Mouse (Mus musculus) intestine, embryonic 16.5 days (tissue): ENCODE measurements around the gene Ncbp2. TPM values are rescaled to one million over a fixed set of nuclear protein-coding genes. Genes with fewer than 3 reads are reported as not detected.
"Not testable (repeated sequence)": the region's sequence is repeated elsewhere in the genome, so short reads cannot be mapped to it uniquely, and the experiment has no call there.

Source experiments
- ATAC-seq: fragments of 200-750 bp; cut with Nextera tagmentation; 2 replicates; pipeline ENCODE4 v1.8.0; 2017; ENCODE audit warnings: moderate TSS enrichment, moderate library complexity
- H3K27ac ChIP-seq: fragments of 300-500 bp; sonication (generic); 2 replicates; pipeline ENCODE4 v1.5.1; 2014; ENCODE audit warnings: mild to moderate bottlenecking, low read length
- H3K27me3 ChIP-seq: fragments of 300-500 bp; sonication (generic); replicated peaks from 2 replicates; pipeline ENCODE4 v1.6.1; 2014; ENCODE audit warnings: low read length, control low read depth, mixed read lengths; ENCODE audit not compliant: control insufficient read depth, insufficient read depth
- H3K36me3 ChIP-seq: fragments of 300-500 bp; sonication (generic); 2 replicates; pipeline ENCODE4 v1.6.1; 2014; ENCODE audit warnings: low read length, control low read depth; ENCODE audit not compliant: control insufficient read depth, insufficient read depth
- H3K4me1 ChIP-seq: fragments of 300-500 bp; sonication (generic); 2 replicates; pipeline ENCODE4 v1.6.1; 2014; ENCODE audit warnings: low read length, control low read depth, mixed read lengths; ENCODE audit not compliant: control insufficient read depth, insufficient read depth
- H3K4me2 ChIP-seq: fragments of 300-500 bp; sonication (generic); 2 replicates; pipeline ENCODE4 v1.6.1; 2014; ENCODE audit warnings: low read depth, low read length, control low read depth
- H3K4me3 ChIP-seq: fragments of 300-500 bp; sonication (generic); 2 replicates; pipeline ENCODE4 v1.5.1; 2014; ENCODE audit warnings: mild to moderate bottlenecking, low read length
- H3K9ac ChIP-seq: fragments of 300-500 bp; sonication (generic); 2 replicates; pipeline ENCODE4 v1.6.1; 2014; ENCODE audit warnings: low read depth, low read length
- H3K9me3 ChIP-seq: fragments of 300-500 bp; sonication (generic); 2 replicates; pipeline ENCODE4 v1.6.1; 2016; ENCODE audit warnings: low read length, control low read depth; ENCODE audit not compliant: control insufficient read depth
- WGBS: fragments of 180-500 bp; shearing (Covaris S2); extraction: QIAGEN DNeasy Blood & Tissue Kit; methylation state at CpG from one replicate; pipeline ENCODE4 v1.1.7; 2014; 5-methylcytosine and 5-hydroxymethylcytosine counted together
- polyA plus RNA-seq: library from polyadenylated mRNA; unstranded; fragments of >200 nt; fragmentation: Nextera tagmentation; extraction: Ambion mirVana; gene quantifications from 2 replicates; pipeline ENCODE4 v1.2.1, GENCODE M21; 2015

Ncbp2 gene
- polyA plus RNA-seq, 1 experiment from 2014 or later = 72.2 TPM

DNA sequence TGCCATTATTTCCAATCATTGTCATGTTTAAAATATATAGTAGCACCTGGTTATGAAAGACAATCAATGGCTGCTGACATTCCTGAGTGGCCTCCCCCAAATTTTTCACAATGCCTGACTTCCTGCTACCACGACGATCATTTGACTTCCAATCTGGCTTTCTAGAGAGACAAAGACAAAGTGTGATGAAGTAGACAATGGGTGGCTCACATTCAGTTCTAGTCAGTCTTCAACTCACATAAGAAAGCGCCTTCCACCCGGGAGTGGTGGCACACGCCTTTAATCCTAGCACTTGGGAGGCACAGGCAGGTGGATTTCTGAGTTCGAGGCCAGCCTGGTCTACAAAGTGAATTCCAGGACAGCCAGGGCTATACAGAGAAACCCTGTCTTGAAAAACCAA lies 2.3 kb upstream of the Ncbp2 start:
- H3K27ac ChIP-seq, H3K9me3 ChIP-seq: not testable (repeated sequence)
- WGBS = 86% methylated on average over 6 of the region's 6 CpGs

DNA sequence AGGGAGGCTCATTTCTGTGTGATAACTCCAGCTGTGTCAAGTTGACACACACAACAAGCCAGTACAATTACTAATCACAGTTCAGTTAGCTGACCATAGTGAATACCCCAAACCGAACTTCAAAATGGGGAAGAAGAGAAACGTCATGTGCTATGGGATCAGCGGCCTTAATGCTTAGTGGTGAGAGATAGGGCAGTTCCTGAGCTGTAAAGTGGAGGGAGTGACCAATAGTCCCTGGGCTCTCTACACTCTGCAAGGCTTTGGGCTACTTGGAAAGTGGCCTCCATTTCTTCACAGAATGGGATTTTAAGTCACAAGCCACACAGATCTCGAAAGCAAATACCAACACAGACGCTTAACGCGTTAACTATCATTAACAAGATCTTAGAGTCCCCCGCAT lies 980 bp upstream of the Ncbp2 start:
- Histone ChIP-seq H3K9me3 (no peaks in the 10 kb centered on the region), H3K36me3 (no peaks in the 10 kb centered on the region), H3K27me3 (no peaks in the 10 kb centered on the region), H3K4me2 (peak overlapping the region; percentile 81), H3K9ac (peak overlapping the region; percentile 97), H3K4me3 (peak overlapping the region; percentile 89), H3K27ac (peak overlapping the region; percentile 96; the same call in 1 of the 2 replicates), H3K4me1 (peaks cover 19% of the 10 kb centered on the region)
- WGBS = 24% methylated on average over 8 of the region's 8 CpGs
- no peak for ATAC-seq

More for the DNA sequence above, 2.3 kb upstream of the Ncbp2 start:
- Histone ChIP-seq H3K4me1 (peaks cover 19% of the 10 kb centered on the region), H3K4me2 (peak overlapping the region; percentile 81; the same call in 1 of the 2 replicates)
- ATAC-seq, H3K27me3 ChIP-seq, H3K9ac ChIP-seq, H3K4me3 ChIP-seq, H3K36me3 ChIP-seq: not testable (repeated sequence)

DNA sequence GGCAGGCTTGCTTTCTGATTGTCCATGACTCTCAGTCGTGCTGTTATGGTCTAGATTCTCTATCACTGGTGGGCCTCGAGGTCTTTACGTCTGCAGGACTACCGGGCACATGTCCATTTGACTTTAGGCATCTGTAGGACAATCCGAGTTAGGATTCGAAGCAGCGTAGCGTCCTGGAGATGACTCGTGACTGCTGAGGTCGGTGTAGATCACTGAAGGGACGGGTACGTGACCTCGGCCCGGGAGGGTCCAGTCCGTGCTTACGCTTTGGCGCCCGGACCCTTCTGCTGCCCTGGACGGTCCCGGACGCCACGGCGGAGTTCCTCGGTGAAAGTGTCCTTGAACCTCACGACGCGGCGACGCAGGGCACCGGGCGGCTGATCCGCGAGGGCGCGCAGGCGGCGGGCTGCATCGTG lies 404 bp upstream of the Ncbp2 start:
- peak; percentile 68 for ATAC-seq

DNA sequence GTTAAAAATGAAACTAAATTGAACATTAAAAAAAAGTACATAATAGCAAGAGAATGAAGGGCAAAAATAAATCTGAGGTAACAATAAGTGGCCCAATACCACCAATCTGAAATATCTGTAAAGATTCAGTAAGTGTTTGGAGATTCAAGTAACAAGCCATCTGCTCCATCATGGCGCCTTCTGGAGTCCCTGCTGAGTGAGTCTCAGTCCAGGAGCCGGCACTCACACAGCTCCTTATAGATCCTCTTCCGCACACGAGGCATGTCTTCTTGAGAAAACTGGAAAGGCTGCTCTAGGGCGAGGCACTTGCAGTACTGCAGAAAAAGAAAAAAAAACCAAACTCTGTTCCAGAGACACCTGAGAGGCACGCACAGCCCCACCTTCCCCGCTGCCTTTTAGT lies 14.9 kb downstream of the Ncbp2 start:
- WGBS = 88% methylated on average over 7 of the region's 7 CpGs
- H3K9me3 ChIP-seq = no peaks in the 10 kb centered on the region
- ATAC-seq = no peak
- H3K4me2 ChIP-seq = no peak overlapping the region
- H3K4me3 ChIP-seq = no peak overlapping the region
- H3K36me3 ChIP-seq = peaks cover 8% of the 10 kb centered on the region
- no peak overlapping the region for H3K9ac ChIP-seq
- no peaks in the 10 kb centered on the region for H3K27me3 ChIP-seq
- H3K4me1 ChIP-seq = no peaks in the 10 kb centered on the region
- H3K27ac ChIP-seq = no peak overlapping the region

More for the DNA sequence above, 404 bp upstream of the Ncbp2 start:
- Histone ChIP-seq H3K9me3 (no peaks in the 10 kb centered on the region), H3K4me2 (peak overlapping the region; percentile 81), H3K4me1 (peaks cover 19% of the 10 kb centered on the region), H3K27ac (peak overlapping the region; percentile 96), H3K36me3 (no peaks in the 10 kb centered on the region), H3K27me3 (no peaks in the 10 kb centered on the region), H3K9ac (peak overlapping the region; percentile 97), H3K4me3 (peak overlapping the region; percentile 89)
- WGBS = 0% methylated on average over 38 of the region's 38 CpGs

DNA sequence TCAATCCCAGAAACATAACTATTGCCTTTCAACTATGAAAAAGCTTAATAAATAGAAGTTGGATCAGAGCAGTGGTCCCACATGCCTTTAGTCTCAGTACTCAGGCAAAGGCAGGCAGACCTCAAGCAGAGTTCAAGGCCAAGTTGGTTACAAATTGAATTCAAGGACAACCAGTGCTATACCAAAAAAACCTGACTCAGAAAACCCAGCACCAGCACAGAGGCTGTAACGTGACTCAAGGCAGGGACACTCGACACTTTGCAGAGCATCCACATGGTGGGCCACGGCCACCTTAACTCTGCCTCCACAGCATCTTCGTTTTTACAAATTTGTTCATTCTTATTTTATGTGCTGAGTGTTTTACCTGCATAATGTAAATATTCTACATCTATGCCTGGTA lies 26.9 kb downstream of the Ncbp2 start:
- no peaks in the 10 kb centered on the region for H3K4me1 ChIP-seq
- H3K4me3 ChIP-seq = no peak overlapping the region
- no peaks in the 10 kb centered on the region for H3K9me3 ChIP-seq
- 94% methylated on average over 4 of the region's 4 CpGs for WGBS
- H3K36me3 ChIP-seq = peaks cover 7% of the 10 kb centered on the region; the same call in 1 of the 2 replicates
- no peak overlapping the region for H3K9ac ChIP-seq
- no peak overlapping the region for H3K4me2 ChIP-seq
- no peak overlapping the region for H3K27ac ChIP-seq
- no peak for ATAC-seq
- H3K27me3 ChIP-seq = no peaks in the 10 kb centered on the region

DNA sequence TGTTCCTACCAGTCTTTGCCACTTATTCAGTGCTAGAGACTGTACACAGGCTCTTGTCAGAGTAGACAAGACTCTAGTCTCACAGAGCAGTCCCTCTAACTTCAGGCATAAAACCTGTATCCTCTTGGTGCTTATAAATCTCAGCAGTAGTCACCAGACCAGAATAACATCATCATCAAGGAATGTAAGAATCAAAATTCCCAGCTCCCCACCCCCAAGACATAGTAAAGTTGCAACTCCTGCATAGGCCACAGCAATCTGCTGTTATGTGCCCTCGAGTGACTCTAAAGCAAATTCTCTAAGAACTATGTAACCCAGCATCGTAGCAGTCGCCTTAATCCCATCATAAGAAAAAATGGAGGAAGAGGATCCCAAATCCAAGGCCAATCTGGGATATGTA lies 31.2 kb downstream of the Ncbp2 start:
- Histone ChIP-seq H3K4me3 (no peak overlapping the region), H3K36me3 (peaks cover 3% of the 10 kb centered on the region; the same call in 1 of the 2 replicates), H3K4me1 (no peaks in the 10 kb centered on the region), H3K9ac (no peak overlapping the region), H3K4me2 (no peak overlapping the region), H3K27me3 (no peaks in the 10 kb centered on the region), H3K9me3 (no peaks in the 10 kb centered on the region), H3K27ac (no peak overlapping the region)
- no peak for ATAC-seq
- WGBS = 87% methylated on average over 3 of the region's 3 CpGs

DNA sequence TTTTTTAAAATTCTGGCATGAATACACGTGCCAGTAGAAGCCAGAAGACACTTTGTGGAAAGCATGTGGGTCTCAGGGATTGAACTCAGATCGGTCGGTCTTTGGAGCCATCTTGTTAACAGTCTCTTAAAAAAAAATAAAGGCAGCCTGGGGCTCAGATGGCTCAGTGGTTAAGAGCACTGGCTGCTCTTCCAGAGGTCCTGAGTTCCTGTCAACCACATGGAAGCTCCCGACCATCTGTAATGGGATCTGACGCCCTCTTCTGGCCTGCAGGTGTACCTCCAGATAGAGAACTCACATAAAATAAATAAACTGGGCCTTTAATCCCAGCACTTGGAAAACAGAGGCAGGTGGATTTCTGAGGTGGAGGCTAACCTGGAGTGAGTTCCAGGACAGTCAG lies 32.6 kb downstream of the Ncbp2 start:
- 78% methylated on average over 5 of the region's 5 CpGs for WGBS
- H3K9ac ChIP-seq = no peak overlapping the region
- H3K36me3 ChIP-seq = no peaks in the 10 kb centered on the region
- no peak overlapping the region for H3K4me3 ChIP-seq
- no peaks in the 10 kb centered on the region for H3K4me1 ChIP-seq
- no peaks in the 10 kb centered on the region for H3K9me3 ChIP-seq
- no peak for ATAC-seq
- H3K27me3 ChIP-seq = no peaks in the 10 kb centered on the region
- no peak overlapping the region for H3K27ac ChIP-seq
- H3K4me2 ChIP-seq = no peak overlapping the region

DNA sequence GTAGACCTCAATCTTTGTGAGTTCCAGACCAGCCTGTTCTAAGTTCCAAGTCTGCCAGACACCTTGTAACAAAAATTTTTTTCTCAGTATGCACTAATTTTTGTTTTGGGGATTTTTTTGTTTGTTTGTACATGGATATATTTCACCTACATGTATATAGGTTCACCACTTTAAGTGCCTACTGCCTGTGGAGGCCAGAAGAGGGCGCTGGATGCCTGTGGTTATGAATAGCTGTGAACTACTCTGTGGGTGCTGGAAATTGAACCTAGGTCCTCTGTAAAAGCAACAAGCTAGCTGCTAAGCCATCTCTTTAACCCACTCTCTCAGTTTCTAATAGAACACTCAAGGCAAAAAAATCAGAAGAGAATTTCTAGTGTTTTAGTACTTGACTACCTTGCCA lies 43.7 kb downstream of the Ncbp2 start:
- WGBS = 43% methylated on average over 1 of the region's 1 CpGs
- no peaks in the 10 kb centered on the region for H3K27me3 ChIP-seq
- no peaks in the 10 kb centered on the region for H3K9me3 ChIP-seq
- H3K4me2 ChIP-seq = no peak overlapping the region
- ATAC-seq = no peak
- no peaks in the 10 kb centered on the region for H3K4me1 ChIP-seq
- no peaks in the 10 kb centered on the region; the same call in 1 of the 2 replicates for H3K36me3 ChIP-seq
- H3K9ac ChIP-seq = no peak overlapping the region
- no peak overlapping the region for H3K4me3 ChIP-seq
- no peak overlapping the region for H3K27ac ChIP-seq

DNA sequence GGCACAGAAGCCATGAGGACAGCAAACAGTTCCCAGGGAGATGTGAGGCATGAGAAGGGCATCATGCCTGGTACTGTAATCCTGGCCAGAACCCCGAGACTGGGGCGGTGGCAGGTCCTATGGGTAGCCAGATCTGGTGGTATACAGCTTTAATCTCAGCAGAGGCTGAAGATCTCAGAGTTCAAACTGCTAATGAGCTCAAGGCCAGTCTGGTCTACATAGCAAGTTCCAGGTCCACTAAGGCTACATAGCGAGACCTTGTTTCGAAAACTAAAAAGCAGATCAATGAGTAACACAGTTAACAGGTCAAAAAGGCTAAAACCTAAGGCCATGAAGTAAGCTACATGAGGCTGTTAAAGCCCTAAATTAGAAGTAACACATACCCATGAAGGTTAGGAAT lies 44.9 kb downstream of the Ncbp2 start:
- Histone ChIP-seq H3K9ac (no peak overlapping the region), H3K36me3 (no peaks in the 10 kb centered on the region; the same call in 1 of the 2 replicates), H3K27me3 (no peaks in the 10 kb centered on the region), H3K27ac (no peak overlapping the region), H3K4me2 (no peak overlapping the region), H3K4me3 (no peak overlapping the region), H3K4me1 (no peaks in the 10 kb centered on the region), H3K9me3 (no peaks in the 10 kb centered on the region)
- WGBS = 97% methylated on average over 4 of the region's 4 CpGs
- ATAC-seq = no peak

DNA sequence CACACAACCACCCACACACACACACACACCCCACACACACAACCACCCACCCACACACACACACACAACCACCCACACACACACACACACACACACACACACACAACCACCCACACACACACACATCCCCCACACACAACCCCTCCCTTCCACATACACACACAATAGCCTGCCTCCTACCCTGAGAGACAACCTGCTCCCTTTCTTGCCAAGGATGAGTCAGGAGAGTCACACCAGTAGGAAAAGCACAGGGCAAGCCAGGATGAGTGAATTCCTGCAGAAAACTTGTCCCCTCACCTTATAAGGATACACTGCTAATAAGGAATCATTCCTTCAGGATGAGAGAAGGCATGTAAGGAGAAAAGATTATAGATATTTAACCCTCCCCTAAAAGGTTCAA lies 45.6 kb downstream of the Ncbp2 start:
- no peak for ATAC-seq

More for the DNA sequence above, 45.6 kb downstream of the Ncbp2 start:
- Histone ChIP-seq H3K9ac (no peak overlapping the region), H3K4me1 (peaks cover 3% of the 10 kb centered on the region; the same call in 1 of the 2 replicates), H3K36me3 (no peaks in the 10 kb centered on the region; the same call in 1 of the 2 replicates), H3K27ac (no peak overlapping the region), H3K4me3 (no peak overlapping the region), H3K27me3 (no peaks in the 10 kb centered on the region), H3K9me3 (no peaks in the 10 kb centered on the region), H3K4me2 (no peak overlapping the region)
